Mouse (Mus musculus) embryo, embryonic 11 days (tissue): ENCODE measurements at regions not wholly inside any gene's neighbourhood (a gene's known extent, or its start where the extent isn't known, plus 50 kb on each side); places are given as distances from the start of the nearest gene placed in this dataset.

ENCODE experiments used
- DNase-seq: peaks from one replicate; pipeline ENCODE4 v3.0.0-alpha.2; 2015

DNA sequence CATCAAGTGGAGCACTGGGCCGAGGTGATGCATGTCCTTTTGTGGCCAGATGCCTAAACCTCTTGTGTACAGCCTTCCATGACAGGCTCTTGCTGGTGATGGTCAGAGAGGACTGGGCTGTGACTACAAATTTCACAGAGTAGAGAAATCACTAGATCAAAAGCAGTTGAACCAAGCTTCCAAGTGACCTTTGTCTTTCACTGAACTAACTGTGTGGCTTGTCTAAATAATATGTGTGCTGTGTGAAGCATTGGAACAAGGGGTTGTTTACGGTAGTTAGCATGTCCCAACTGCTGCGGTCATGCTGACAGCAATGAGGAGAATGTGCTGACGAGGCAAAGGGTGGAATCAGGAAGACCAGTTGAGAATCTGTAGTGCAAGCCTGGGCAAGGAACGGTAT, 55.3 kb upstream of the D16Ertd472e start:
- no peak for DNase-seq

DNA sequence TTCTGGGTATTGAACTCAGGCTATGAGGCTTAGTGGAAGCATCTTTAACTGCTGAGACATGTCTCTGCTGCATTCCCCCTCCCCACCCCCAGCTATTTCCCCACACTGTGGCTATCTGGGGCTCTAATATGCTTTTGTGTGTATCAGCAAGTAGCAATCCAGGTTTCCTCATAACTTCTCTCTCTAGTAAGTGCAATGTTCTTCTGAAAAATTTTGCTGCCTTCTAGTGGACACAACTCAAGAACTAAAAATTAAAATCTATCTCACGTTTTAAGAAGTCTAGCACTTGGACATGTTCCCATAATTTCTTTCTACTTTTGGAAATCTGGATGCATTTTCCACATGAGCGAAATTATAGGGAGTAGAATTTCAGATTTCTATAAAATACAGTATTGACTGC, 50.3 kb upstream of the D16Ertd472e start:
- no peak for DNase-seq
